Mouse (Mus musculus): ENCODE measurements around the gene Gm13723.

The Gm13723 gene

GRCm38 (mm10) chr2:86874702-86875101 is at the start of gene Gm13723:
Gene Gm13723, minus strand, starts transcription at chr2:86874802.
- DNase-seq, result no peak

GRCm38 (mm10) chr2:86905647-86906046 is 31.0 kb upstream of the Gm13723 start:
- no peak for DNase-seq

GRCm38 (mm10) chr2:86892116-86892515 is 17.5 kb upstream of the Gm13723 start, which contains the start of gene Olfr1097:
Gene Olfr1097, minus strand, starts transcription at chr2:86892216.
- DNase-seq, result no peak

GRCm38 (mm10) chr2:86851596-86851995 is 23.0 kb downstream of the Gm13723 start, which contains the start of gene Olfr1095:
Gene Olfr1095, minus strand, starts transcription at chr2:86851696.
- no peak for DNase-seq

GRCm38 (mm10) chr2:86824363-86824762 is 50.2 kb downstream of the Gm13723 start, which contains the start of gene Olfr1094:
Gene Olfr1094, plus strand, starts transcription at chr2:86824663.
- no peak for DNase-seq

Measured in kidney, postnatal 10 days (tissue).